Mouse (Mus musculus): ENCODE data around the gene Hist2h2aa1. TPM values are rescaled to one million over a fixed set of nuclear protein-coding genes. Genes with fewer than 3 reads are reported as not detected.

Hist2h2aa1 gene
- total and polyA plus RNA-seq, 3 experiments = 0.64 to 1,515 (median 113) TPM

DNA sequence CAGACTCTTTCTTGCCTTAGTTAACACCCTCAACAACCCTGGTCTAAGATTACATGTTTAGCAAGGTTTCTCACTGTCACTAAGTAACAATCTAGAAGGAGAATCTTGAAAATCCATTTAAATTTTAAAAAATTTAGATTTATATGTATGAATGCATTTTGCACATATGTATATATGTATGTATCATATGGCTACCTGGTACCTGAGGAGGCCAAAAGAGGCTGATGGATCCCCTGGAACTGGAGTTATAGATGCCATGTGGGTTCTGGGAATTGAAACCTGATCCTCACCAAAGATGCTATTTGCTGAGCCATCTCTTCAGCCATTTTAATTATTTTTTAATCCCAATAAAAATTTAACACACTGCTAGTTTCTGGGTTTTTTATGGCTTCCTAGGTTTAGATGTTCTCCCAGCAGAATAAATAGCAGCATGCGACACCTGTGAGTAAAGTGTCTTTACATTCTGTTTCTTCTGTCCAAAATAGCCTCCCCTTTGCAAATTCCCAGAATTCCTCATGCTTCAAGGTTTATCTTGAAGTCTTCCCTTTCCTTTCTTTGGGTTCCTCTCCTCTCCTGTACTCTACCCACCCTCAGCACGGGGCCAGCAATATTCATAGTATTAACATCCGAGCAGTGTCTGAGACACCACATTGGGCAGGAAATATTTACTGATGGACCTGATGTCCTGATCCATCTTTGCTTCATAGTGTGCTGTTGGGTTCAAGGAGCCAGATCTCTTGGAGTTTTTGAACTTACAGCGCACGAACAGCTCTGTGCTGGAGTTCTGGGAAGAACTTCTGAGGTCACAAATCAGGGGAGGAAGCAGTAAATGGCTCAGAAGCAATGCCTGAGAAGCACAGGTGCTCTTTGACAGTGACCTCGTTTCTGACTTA is 3.1 kb downstream of the Hist2h2aa1 start:
- H3K4me1 ChIP-seq (ENCODE audit: control insufficient read depth in 1 of 2, insufficient read depth in 2 of 2) = peaks cover 6 to 28% of the 10 kb centered on the region in 2 experiments; a peak in 3 of 4 replicates
- no peaks in the 10 kb centered on the region for H3K79me2 ChIP-seq (replicated peaks; ENCODE audit: control insufficient read depth, extremely low read depth, insufficient read depth, poor library complexity, severe bottlenecking)
- no peaks in the 10 kb centered on the region for H3K9me3 ChIP-seq (replicated peaks; ENCODE audit: low read length)
- TF ChIP-seq MAFK (IDR thresholded peaks at IDR 0.05; ENCODE audit: insufficient replicate concordance, low read length) (no peak), TBP (conservative IDR thresholded peaks at IDR 0.05; ENCODE audit: low read depth, low read length) (no peak), MEF2A (IDR thresholded peaks at IDR 0.05; ENCODE audit: borderline replicate concordance, low read depth, low read length) (no peak), POLR2AphosphoS2 (IDR thresholded peaks at IDR 0.05; ENCODE audit: low read depth, low read length) (no peak), IRF4 (IDR thresholded peaks at IDR 0.05; ENCODE audit: low read depth, low read length) (no peak), CTCF (conservative IDR thresholded peaks at IDR 0.05 in 1 of 2, IDR thresholded peaks at IDR 0.05 in 1 of 2; ENCODE audit: low read depth in 2 of 2, low read length in 2 of 2) (no peak), MAZ (IDR thresholded peaks at IDR 0.05; ENCODE audit: low read depth, low read length) (no peak)
- in situ Hi-C loops (cut with MboI; ENCODE audit: low pct_ligation_motif_present, low pct_unique_long_range_greater_than_20kb, low sequenced_read_pairs) (no loop called here), dilution Hi-C loops (cut with MboI; ENCODE audit: extremely low pct_ligation_motif_present, extremely low pct_unique_long_range_greater_than_20kb, low sequenced_read_pairs) (no loop called here)
- peak overlapping the region; percentile 53 for H3K4me2 ChIP-seq (ENCODE audit: insufficient read depth, low read depth, poor library complexity, severe bottlenecking)
- H3K27ac ChIP-seq (ENCODE audit: insufficient read depth, low read depth) = no peak overlapping the region
- no peaks in the 10 kb centered on the region for H3K27me3 ChIP-seq (replicated peaks)
- DNase-seq (ENCODE audit: extremely low read depth) = no peak
- peak overlapping the region; percentile 89; the same call in 1 of the 2 replicates for H3K9ac ChIP-seq (ENCODE audit: insufficient read depth, low read depth)
- H3K36me3 ChIP-seq (replicated peaks in 1 of 2; ENCODE audit: control insufficient read depth in 1 of 2, insufficient read depth in 1 of 2, low read length in 1 of 2) = no peaks in the 10 kb centered on the region
- peak overlapping the region; percentile 41 to 63 (median 48) for H3K4me3 ChIP-seq (replicated peaks in 1 of 3; ENCODE audit: low read depth in 2 of 3, low read length in 2 of 3, poor library complexity in 1 of 3)

DNA sequence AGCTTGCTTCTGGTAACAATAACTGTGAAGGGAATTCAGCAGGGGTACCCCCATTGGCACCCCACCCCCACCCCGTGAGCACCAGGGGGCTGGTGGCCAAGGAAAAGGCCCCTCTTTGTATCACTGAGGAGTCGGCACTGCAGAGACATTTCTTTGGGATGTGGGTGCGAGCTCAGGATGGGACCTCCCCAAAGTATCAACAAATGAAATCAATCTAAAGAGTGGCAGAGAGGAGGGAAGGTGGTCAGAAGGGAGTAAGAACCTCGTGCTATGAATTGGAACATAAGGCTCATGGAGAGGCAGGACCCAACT is 3.7 kb downstream of the Hist2h2aa1 start:
- Histone ChIP-seq H3K9ac (ENCODE audit: insufficient read depth, low read depth) (no peak overlapping the region; the same call in 1 of the 2 replicates), H3K4me1 (ENCODE audit: control insufficient read depth in 1 of 2, insufficient read depth in 2 of 2) (peaks cover 4 to 21% of the 10 kb centered on the region in 2 experiments; a peak in 3 of 4 replicates), H3K27me3 (replicated peaks) (no peaks in the 10 kb centered on the region), H3K4me2 (ENCODE audit: insufficient read depth, low read depth, poor library complexity, severe bottlenecking) (no peak overlapping the region), H3K27ac (ENCODE audit: insufficient read depth, low read depth) (no peak overlapping the region), H3K79me2 (replicated peaks; ENCODE audit: control insufficient read depth, extremely low read depth, insufficient read depth, poor library complexity, severe bottlenecking) (no peaks in the 10 kb centered on the region), H3K36me3 (replicated peaks in 1 of 2; ENCODE audit: control insufficient read depth in 1 of 2, insufficient read depth in 1 of 2, low read length in 1 of 2) (no peaks in the 10 kb centered on the region), H3K9me3 (replicated peaks; ENCODE audit: low read length) (no peaks in the 10 kb centered on the region), H3K4me3 (replicated peaks in 1 of 3; ENCODE audit: low read depth in 2 of 3, low read length in 2 of 3, poor library complexity in 1 of 3) (peak overlapping the region in 1 of 3 experiments; percentile 3)
- TF ChIP-seq IRF4 (IDR thresholded peaks at IDR 0.05; ENCODE audit: low read depth, low read length) = no peak
- TF ChIP-seq NRF1 (IDR thresholded peaks at IDR 0.05; ENCODE audit: low read depth, low read length) = no peak
- TF ChIP-seq CTCF (conservative IDR thresholded peaks at IDR 0.05 in 1 of 2, IDR thresholded peaks at IDR 0.05 in 1 of 2; ENCODE audit: low read depth in 2 of 2, low read length in 2 of 2) = no peak
- no peak for TF ChIP-seq ZC3H11A (IDR thresholded peaks at IDR 0.05; ENCODE audit: low read depth, low read length)
- no peak for TF ChIP-seq USF1 (IDR thresholded peaks at IDR 0.05; ENCODE audit: low read depth, low read length)
- TF ChIP-seq NELFE (IDR thresholded peaks at IDR 0.05; ENCODE audit: low read depth, low read length) = no peak
- TF ChIP-seq TBP (conservative IDR thresholded peaks at IDR 0.05; ENCODE audit: low read depth, low read length) = no peak
- TF ChIP-seq BHLHE40 (IDR thresholded peaks at IDR 0.05; ENCODE audit: low read depth, low read length) = no peak
- TF ChIP-seq JUND (conservative IDR thresholded peaks at IDR 0.05; ENCODE audit: low read depth, low read length) = no peak
- TF ChIP-seq PAX5 (IDR thresholded peaks at IDR 0.05; ENCODE audit: low read length) = no peak
- TF ChIP-seq SIN3A (IDR thresholded peaks at IDR 0.05; ENCODE audit: low read length) = no peak
- no peak for TF ChIP-seq KAT2A (IDR thresholded peaks at IDR 0.05; ENCODE audit: insufficient replicate concordance, low read length)
- no peak for TF ChIP-seq GABPA (IDR thresholded peaks at IDR 0.05; ENCODE audit: insufficient replicate concordance, low read depth, low read length)
- no peak for TF ChIP-seq POLR2A (IDR thresholded peaks at IDR 0.05; ENCODE audit: low read depth, low read length)
- TF ChIP-seq CHD2 (IDR thresholded peaks at IDR 0.05; ENCODE audit: low read length) = no peak
- no peak for TF ChIP-seq HCFC1 (IDR thresholded peaks at IDR 0.05; ENCODE audit: low read depth, low read length)
- no peak for TF ChIP-seq POLR2AphosphoS2 (IDR thresholded peaks at IDR 0.05; ENCODE audit: low read depth, low read length)
- no peak for TF ChIP-seq MAZ (IDR thresholded peaks at IDR 0.05; ENCODE audit: low read depth, low read length)
- in situ Hi-C loops (cut with MboI; ENCODE audit: low pct_ligation_motif_present, low pct_unique_long_range_greater_than_20kb, low sequenced_read_pairs) = no loop called here
- no peak for DNase-seq (ENCODE audit: extremely low read depth)
- dilution Hi-C loops (cut with MboI; ENCODE audit: extremely low pct_ligation_motif_present, extremely low pct_unique_long_range_greater_than_20kb, low sequenced_read_pairs) = no loop called here

Measured in CH12.LX (cell line).